Mouse (Mus musculus) bone marrow, adult 2 months (tissue): ENCODE measurements around the gene Dnase1. TPM values are rescaled to one million over a fixed set of nuclear protein-coding genes. Genes with fewer than 3 reads are reported as not detected.

Experiments
- H3K27ac ChIP-seq: fragments of 200-500 bp; 2 replicates; pipeline ENCODE4 v1.5.1; 2012; ENCODE audit warnings: low read depth, mild to moderate bottlenecking, control low read depth, inconsistent platforms, low read length; ENCODE audit not compliant: control insufficient read depth, poor library complexity, insufficient read depth
- H3K4me1 ChIP-seq: fragments of 200-500 bp; 2 replicates; pipeline ENCODE4 v1.6.1; 2011; ENCODE audit warnings: low read length; ENCODE audit not compliant: control insufficient read depth, insufficient read depth
- H3K4me3 ChIP-seq: fragments of 200-500 bp; replicated peaks from 2 replicates; pipeline ENCODE3; 2011; ENCODE audit warnings: mild to moderate bottlenecking, low read depth, low read length, control low read depth; ENCODE audit not compliant: control insufficient read depth
- CTCF ChIP-seq: fragments of 200-500 bp; IDR thresholded peaks from 2 replicates; pipeline ENCODE4 v1.5.1; 2011; ENCODE audit warnings: low read length, control low read depth; ENCODE audit not compliant: control insufficient read depth, insufficient read depth
- POLR2A ChIP-seq: fragments of 200-500 bp; IDR thresholded peaks from 2 replicates; pipeline ENCODE4 v1.6.1; 2011; ENCODE audit warnings: low read depth, mild to moderate bottlenecking, control low read depth, low read length, borderline replicate concordance; ENCODE audit not compliant: control insufficient read depth
- WGBS: fragments of 180-500 bp; shearing (Covaris S2); methylation state at CpG from one replicate; pipeline ENCODE4 v1.1.7; 2018; 5-methylcytosine and 5-hydroxymethylcytosine counted together
- polyA plus RNA-seq: library from polyadenylated mRNA; stranded (reverse); fragments of >200 nt; gene quantifications from 2 replicates; pipeline ENCODE4 v1.2.4, GENCODE M21; 2011; ENCODE audit warnings: low replicate concordance; ENCODE audit not compliant: missing spikeins, insufficient read depth, insufficient read length

Gene Dnase1
- polyA plus RNA-seq, 1 experiment, result 1.2 TPM

DNA sequence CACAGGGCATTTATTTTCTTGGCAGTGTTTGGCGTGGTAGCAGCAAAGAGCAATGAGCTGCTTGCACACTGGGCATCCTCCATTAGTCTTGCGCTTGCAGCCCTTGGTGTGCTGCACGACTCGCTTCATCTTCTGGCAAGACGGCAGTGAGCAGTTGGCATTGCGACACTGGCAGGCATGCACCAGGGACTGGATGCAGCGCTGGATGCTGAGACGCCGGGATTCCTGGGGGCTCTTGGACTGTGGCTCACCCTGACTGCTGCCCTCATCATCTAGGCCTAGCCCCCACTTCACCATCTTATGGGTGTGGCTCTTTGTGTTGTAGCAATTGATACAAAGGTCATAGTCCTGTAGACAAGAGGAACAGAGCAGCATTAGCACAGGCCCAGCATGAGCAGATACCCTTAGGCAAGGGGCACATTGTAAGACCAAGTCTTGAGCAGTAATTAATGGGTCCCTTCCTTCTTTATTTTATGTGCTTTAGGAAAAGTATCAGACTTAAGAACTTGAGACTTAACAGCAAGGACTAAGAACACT lies 49.2 kb downstream of the Dnase1 start:
- no peak for TF ChIP-seq CTCF
- no peak for TF ChIP-seq POLR2A
- 91% methylated on average over 9 of the region's 9 CpGs for WGBS
- Histone ChIP-seq H3K4me3 (no peak overlapping the region), H3K27ac (no peak overlapping the region), H3K4me1 (no peaks in the 10 kb centered on the region)

GRCm38 (mm10) chr16:4087214-4087913 lies 50.6 kb downstream of the Dnase1 start:
- no peak overlapping the region for H3K4me3 ChIP-seq
- H3K27ac ChIP-seq, result no peak overlapping the region
- 90% methylated on average over 8 of the region's 8 CpGs for WGBS
- TF ChIP-seq POLR2A (no peak), CTCF (no peak)
- H3K4me1 ChIP-seq, result no peaks in the 10 kb centered on the region

Other genes with a start within 250 kb of the Dnase1 start
- gene Olfr15, start 206.1 kb upstream of the Dnase1 start, polyA plus RNA-seq, result not detected in 2 replicates
- 0.42 and 0.70 TPM in 2 replicates for gene Zfp174, start 189.7 kb upstream of the Dnase1 start, polyA plus RNA-seq
- 14.0 and 42.4 TPM in 2 replicates for gene Naa60, start 164.6 kb upstream of the Dnase1 start, polyA plus RNA-seq
- 4.8 and 19.2 TPM in 2 replicates for gene Zfp597, start 152.4 kb upstream of the Dnase1 start, polyA plus RNA-seq
- gene Gm20695, start 152.3 kb upstream of the Dnase1 start, polyA plus RNA-seq, result not detected in 2 replicates
- 4.3 and 8.0 TPM in 2 replicates for gene 1700037C18Rik, start 128.3 kb upstream of the Dnase1 start, polyA plus RNA-seq
- gene Cluap1, start 128.1 kb upstream of the Dnase1 start, polyA plus RNA-seq, result 5.5 and 12.5 TPM in 2 replicates
- gene Nlrc3, start 60.3 kb upstream of the Dnase1 start, polyA plus RNA-seq, result 2.9 and 3.0 TPM in 2 replicates
- 9.5 and 14.5 TPM in 2 replicates for gene Slx4, start 33.2 kb upstream of the Dnase1 start, polyA plus RNA-seq
- gene Trap1, start 40.9 kb downstream of the Dnase1 start, polyA plus RNA-seq, result 21.3 and 47.1 TPM in 2 replicates
- gene Crebbp, start 177.1 kb downstream of the Dnase1 start, polyA plus RNA-seq, result 25.9 and 42.5 TPM in 2 replicates